Comparison of ENCODE assay signal across 24 mouse cellular contexts in the genomic region with DNA sequence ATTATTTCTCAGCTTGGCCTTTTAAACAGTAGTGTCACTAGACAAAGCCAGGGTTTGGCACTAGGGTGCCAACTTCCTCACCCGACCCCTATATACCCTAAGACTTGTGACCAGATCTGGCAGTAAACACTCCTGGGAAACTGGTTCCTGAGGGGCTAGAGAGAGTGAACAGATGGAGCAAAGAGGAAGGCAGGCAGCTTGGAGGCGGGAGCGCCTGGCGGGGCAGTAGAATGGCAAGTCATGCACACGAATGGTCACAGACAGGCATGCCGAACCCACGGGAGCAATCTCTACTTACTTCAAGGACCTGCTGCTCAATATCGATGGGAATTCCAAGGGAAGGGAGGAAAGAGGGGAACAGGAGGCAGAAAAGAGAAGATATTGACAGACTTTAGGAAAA. TPM values are rescaled to one million over a fixed set of nuclear protein-coding genes. Genes with fewer than 3 reads are reported as not detected.
DNase-seq lines count a peak whose midpoint lies in the region; ATAC-seq and TF ChIP-seq lines count a peak whose summit lies in the region.
"Had no signal": no experiment of that assay in that cellular context is flagged by ENCODE, and none has a peak within 500 bp of the region (broad histone marks: within the 10 kb centered on the region; RNA-seq: fewer than 3 reads in every experiment).

No protein-coding gene starts in this region.

- peak overlapping the region; percentile 36; the same call in 1 of the 2 replicates for H3K27ac ChIP-seq in hindbrain, postnatal 0 days
- H3K27ac ChIP-seq in hindbrain, embryonic 12.5 days: no peak overlapping the region
- no peak overlapping the region for H3K27ac ChIP-seq in stomach, postnatal 0 days (replicated peaks)
- H3K27ac ChIP-seq: embryonic facial prominence, embryonic 10.5 days; heart, adult 2 months; heart, embryonic 13.5 days; hindbrain, embryonic 14.5 days; intestine, embryonic 15.5 days; limb, embryonic 12.5 days; liver, embryonic 13.5 days had no signal

- no peaks in the 10 kb centered on the region for H3K36me3 ChIP-seq in hindbrain, postnatal 0 days (ENCODE audit: insufficient read depth, low read length)
- no peaks in the 10 kb centered on the region for H3K36me3 ChIP-seq in hindbrain, embryonic 12.5 days
- H3K36me3 ChIP-seq in stomach, postnatal 0 days (ENCODE audit: control insufficient read depth, insufficient read depth, low read length): no peaks in the 10 kb centered on the region
- H3K36me3 ChIP-seq: embryonic facial prominence, embryonic 10.5 days; heart, embryonic 13.5 days; intestine, embryonic 15.5 days; limb, embryonic 12.5 days; liver, embryonic 13.5 days had no signal

- DNase-seq in cerebellum, adult 11-12 months: peak; percentile 68
- DNase-seq in cerebellum, postnatal 4 days (ENCODE audit: low spot score in 2 of 2): no peak
- peak; percentile 43 for DNase-seq in hindbrain, postnatal 0 days (ENCODE audit: low spot score)
- peak; percentile 76 for DNase-seq in cerebellum, adult 9-11 months
- peak; percentile 42 for DNase-seq in retina, embryonic 14.5 days (ENCODE audit: low spot score)
- DNase-seq in stomach, postnatal 0 days (ENCODE audit: low spot score): no peak
- DNase-seq: adrenal gland, postnatal 10 days; gastrocnemius, postnatal 14 days; heart, adult 2 months; kidney, adult 9 months; kidney, postnatal 14 days; liver, embryonic 13.5 days; lung, adult 2 months; lung, postnatal 14 days; thymus, adult 18-20 months; thymus, postnatal 36 days had no signal

- no peaks in the 10 kb centered on the region for H3K9me3 ChIP-seq in hindbrain, postnatal 0 days (ENCODE audit: low read length)
- H3K9me3 ChIP-seq in hindbrain, embryonic 12.5 days (replicated peaks): no peaks in the 10 kb centered on the region
- H3K9me3 ChIP-seq in stomach, postnatal 0 days (ENCODE audit: control insufficient read depth, low read length): no peaks in the 10 kb centered on the region
- H3K9me3 ChIP-seq: embryonic facial prominence, embryonic 10.5 days; heart, embryonic 13.5 days; intestine, embryonic 15.5 days; limb, embryonic 12.5 days; liver, embryonic 13.5 days had no signal

- H3K27me3 ChIP-seq in hindbrain, postnatal 0 days (ENCODE audit: insufficient read depth, low read length): no peaks in the 10 kb centered on the region
- H3K27me3 ChIP-seq in hindbrain, embryonic 12.5 days: no peaks in the 10 kb centered on the region
- no peaks in the 10 kb centered on the region for H3K27me3 ChIP-seq in stomach, postnatal 0 days (ENCODE audit: control insufficient read depth, insufficient read depth, low read length)
- H3K27me3 ChIP-seq: intestine, embryonic 15.5 days; limb, embryonic 12.5 days had no signal

- H3K4me2 ChIP-seq in hindbrain, postnatal 0 days (ENCODE audit: low read depth, low read length): no peak overlapping the region
- H3K4me2 ChIP-seq in hindbrain, embryonic 12.5 days (replicated peaks): no peak overlapping the region
- no peak overlapping the region for H3K4me2 ChIP-seq in stomach, postnatal 0 days (replicated peaks; ENCODE audit: low read depth)
- H3K4me2 ChIP-seq: heart, embryonic 13.5 days; hindbrain, embryonic 14.5 days; intestine, embryonic 15.5 days; limb, embryonic 12.5 days; liver, embryonic 13.5 days; midbrain, embryonic 11.5 days had no signal

- no peak for TF ChIP-seq CTCF in hindbrain, postnatal 0 days (IDR thresholded peaks at IDR 0.05; ENCODE audit: low read depth)
- TF ChIP-seq CTCF in stomach, postnatal 0 days (IDR thresholded peaks at IDR 0.05; ENCODE audit: low read depth): no peak

- ATAC-seq in hindbrain, postnatal 0 days: 0 out of 2 replicates have a peak, but pooled peaks have one; percentile 35
- ATAC-seq in hindbrain, embryonic 12.5 days (ENCODE audit: low FRiP score): no peak
- no peak for ATAC-seq in stomach, postnatal 0 days (ENCODE audit: low FRiP score, low TSS enrichment)
- ATAC-seq: forebrain, embryonic 16.5 days; intestine, embryonic 15.5 days had no signal

- H3K9ac ChIP-seq in hindbrain, postnatal 0 days (replicated peaks; ENCODE audit: low read length): no peak overlapping the region; the same call in 1 of the 2 replicates
- no peak overlapping the region for H3K9ac ChIP-seq in hindbrain, embryonic 12.5 days
- H3K9ac ChIP-seq in stomach, postnatal 0 days (ENCODE audit: low read length): no peak overlapping the region
- H3K9ac ChIP-seq: heart, embryonic 13.5 days; hindbrain, embryonic 14.5 days; intestine, embryonic 15.5 days; limb, embryonic 12.5 days; liver, embryonic 13.5 days had no signal

- 0 out of 2 replicates have a peak, but pooled peaks cover 6% of the 10 kb centered on the region for H3K4me1 ChIP-seq in hindbrain, postnatal 0 days (ENCODE audit: insufficient read depth, low read length)
- 0 out of 2 replicates have a peak, but pooled peaks cover 3% of the 10 kb centered on the region for H3K4me1 ChIP-seq in hindbrain, embryonic 12.5 days
- H3K4me1 ChIP-seq in stomach, postnatal 0 days (replicated peaks; ENCODE audit: control insufficient read depth, insufficient read depth): no peaks in the 10 kb centered on the region
- H3K4me1 ChIP-seq: intestine, embryonic 15.5 days; limb, embryonic 12.5 days; liver, embryonic 13.5 days had no signal

- 57% methylated on average over 8 of the region's 8 CpGs for WGBS in hindbrain, postnatal 0 days
- WGBS in hindbrain, embryonic 12.5 days: 75% methylated on average over 8 of the region's 8 CpGs
- 80% methylated on average over 8 of the region's 8 CpGs for WGBS in stomach, postnatal 0 days

- no peak overlapping the region for H3K4me3 ChIP-seq in hindbrain, postnatal 0 days (ENCODE audit: low read length)
- H3K4me3 ChIP-seq in hindbrain, embryonic 12.5 days: no peak overlapping the region
- no peak overlapping the region for H3K4me3 ChIP-seq in stomach, postnatal 0 days (ENCODE audit: low read depth, low read length)
- H3K4me3 ChIP-seq: embryonic facial prominence, embryonic 10.5 days; heart, adult 2 months; heart, embryonic 13.5 days; intestine, embryonic 15.5 days; limb, embryonic 12.5 days; liver, embryonic 13.5 days had no signal

- no peak for TF ChIP-seq EP300 in stomach, postnatal 0 days (optimal IDR thresholded peaks at IDR 0.05)

RNA-seq across cellular contexts. Expression of a gene that starts 40.1 kb away (rescaled TPM):
- 80.5 and 88.1 TPM in 2 replicates for total RNA-seq in hindbrain, postnatal 0 days (2014; rRNA removed)
- 22.2 and 25.3 TPM in 2 replicates for polyA plus RNA-seq in hindbrain, postnatal 0 days (2015; fragmentation: Nextera tagmentation; extraction: Ambion mirVana)
- 19.7 and 20.6 TPM in 2 replicates for polyA plus RNA-seq in hindbrain, embryonic 12.5 days (2016; fragmentation: Nextera tagmentation; extraction: Ambion mirVana)
- polyA plus RNA-seq in stomach, postnatal 0 days (2015; fragmentation: Nextera tagmentation; extraction: Ambion mirVana): 20.0 and 20.3 TPM in 2 replicates

RNA-seq across cellular contexts. Expression of a gene that starts 59.6 kb away (rescaled TPM):
- 124 and 134 TPM in 2 replicates for total RNA-seq in hindbrain, postnatal 0 days (2014; rRNA removed)
- 28.8 and 31.7 TPM in 2 replicates for polyA plus RNA-seq in hindbrain, postnatal 0 days (2015; fragmentation: Nextera tagmentation; extraction: Ambion mirVana)
- polyA plus RNA-seq in hindbrain, embryonic 12.5 days (2016; fragmentation: Nextera tagmentation; extraction: Ambion mirVana): 20.5 and 20.8 TPM in 2 replicates
- polyA plus RNA-seq in stomach, postnatal 0 days (2015; fragmentation: Nextera tagmentation; extraction: Ambion mirVana): 16.0 and 16.8 TPM in 2 replicates

Comparison
In these comparisons a context has a peak if more than half of its experiments do, and no peak if none do; other contexts are left out.
1. DNase-seq: peak in cerebellum, adult 11-12 months (single experiment), hindbrain, postnatal 0 days (single experiment), cerebellum, adult 9-11 months (single experiment) and retina, embryonic 14.5 days (single experiment); none in cerebellum, postnatal 4 days (0 of 2) and stomach, postnatal 0 days (single experiment).